In the genomic region with DNA sequence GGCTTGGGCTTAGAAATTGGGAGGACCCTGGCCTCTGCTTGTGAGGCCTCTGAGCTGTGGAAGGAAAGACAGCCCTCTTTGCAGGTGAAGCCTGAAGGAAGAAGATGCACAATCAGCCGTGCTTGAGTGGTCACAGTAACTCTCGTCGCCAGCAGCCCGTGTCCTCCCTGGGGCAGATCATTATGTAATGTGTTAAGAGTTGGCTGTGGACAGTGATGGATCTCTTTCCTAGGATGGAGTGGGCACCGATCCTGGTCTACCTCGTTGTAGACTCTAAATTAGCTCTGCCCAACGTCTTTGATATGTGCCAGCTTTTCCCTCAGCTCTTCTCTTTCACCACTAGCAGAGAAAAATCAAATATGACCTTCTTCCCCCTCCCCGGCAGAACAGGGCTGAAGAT, we compare ENCODE assay signal across 15 mouse cellular contexts. TPM values are rescaled to one million over a fixed set of nuclear protein-coding genes. Genes with fewer than 3 reads are reported as not detected.
DNase-seq lines count a peak whose midpoint lies in the region; ATAC-seq and TF ChIP-seq lines count a peak whose summit lies in the region.
"Had no signal": no experiment of that assay in that cellular context is flagged by ENCODE, and none has a peak within 500 bp of the region (broad histone marks: within the 10 kb centered on the region; RNA-seq: fewer than 3 reads in every experiment).

No protein-coding gene starts in this region.

- no peaks in the 10 kb centered on the region for H3K27me3 ChIP-seq in kidney, postnatal 0 days (ENCODE audit: insufficient read depth, low read length)
- H3K27me3 ChIP-seq: forebrain, embryonic 15.5 days; limb, embryonic 12.5 days had no signal

- ATAC-seq in kidney, postnatal 0 days (replicated peaks; ENCODE audit: low FRiP score, low read depth), result peak; percentile 42; the same call in 1 of the 2 replicates
- ATAC-seq: forebrain, embryonic 15.5 days; intestine, postnatal 0 days had no signal

- peaks cover 5% of the 10 kb centered on the region; the same call in 1 of the 2 replicates for H3K36me3 ChIP-seq in kidney, postnatal 0 days (ENCODE audit: insufficient read depth, low read length)
- H3K36me3 ChIP-seq: forebrain, embryonic 15.5 days; G1E had no signal

- H3K9ac ChIP-seq in kidney, postnatal 0 days (ENCODE audit: low read depth, low read length), result no peak overlapping the region
- H3K9ac ChIP-seq: forebrain, embryonic 15.5 days; limb, embryonic 12.5 days had no signal

- peak overlapping the region; percentile 98; the same call in 1 of the 2 replicates for H3K27ac ChIP-seq in brown adipose tissue, adult 24 weeks (replicated peaks; ENCODE audit: low read depth, low read length)
- H3K27ac ChIP-seq in kidney, postnatal 0 days, result no peak overlapping the region
- H3K27ac ChIP-seq: forebrain, embryonic 15.5 days; limb, embryonic 12.5 days had no signal

- H3K4me2 ChIP-seq in kidney, postnatal 0 days (ENCODE audit: low read length), result no peak overlapping the region
- H3K4me2 ChIP-seq: forebrain, embryonic 15.5 days; limb, embryonic 12.5 days had no signal

- 39% methylated on average over 8 of the region's 8 CpGs for WGBS in kidney, postnatal 0 days

- peak; percentile 92 for DNase-seq in heart, adult 11 months
- DNase-seq in heart, postnatal 4 days, result no peak
- peak; percentile 33 to 43 for DNase-seq in cerebellum, postnatal 36 days
- peak; percentile 52 for DNase-seq in kidney, postnatal 0 days (ENCODE audit: low spot score)
- no peak for DNase-seq in right cerebral cortex, postnatal 14 days
- DNase-seq in right cerebral cortex, postnatal 10 days (ENCODE audit: low spot score in 2 of 2), result no peak
- DNase-seq in right cerebral cortex, adult 2 months (ENCODE audit: low spot score in 2 of 2), result no peak
- DNase-seq: adrenal gland, postnatal 36 days; lung, adult 2 months; thymus, adult 2 months had no signal

- no peaks in the 10 kb centered on the region for H3K9me3 ChIP-seq in kidney, postnatal 0 days (replicated peaks; ENCODE audit: low read length)
- H3K9me3 ChIP-seq: forebrain, embryonic 15.5 days; limb, embryonic 12.5 days had no signal

- TF ChIP-seq CTCF in kidney, postnatal 0 days (IDR thresholded peaks at IDR 0.05; ENCODE audit: low read depth), result no peak

- no peak overlapping the region for H3K4me3 ChIP-seq in brown adipose tissue, adult 24 weeks (ENCODE audit: insufficient read depth, low read depth, low read length)
- no peak overlapping the region for H3K4me3 ChIP-seq in kidney, postnatal 0 days (replicated peaks; ENCODE audit: low read depth, low read length)
- H3K4me3 ChIP-seq: forebrain, embryonic 15.5 days; limb, embryonic 12.5 days had no signal

- H3K4me1 ChIP-seq in brown adipose tissue, adult 24 weeks (ENCODE audit: control insufficient read depth, insufficient read depth, insufficient read length, low read length), result peaks cover 22% of the 10 kb centered on the region
- peaks cover 2% of the 10 kb centered on the region for H3K4me1 ChIP-seq in kidney, postnatal 0 days (replicated peaks; ENCODE audit: insufficient read depth, low read length)
- H3K4me1 ChIP-seq: forebrain, embryonic 15.5 days had no signal

RNA-seq across cellular contexts. Expression of a gene that starts 20.7 kb away (rescaled TPM):
- total RNA-seq in heart, postnatal 4 days (2021), result 10 to 100 TPM; 30.7 to 31.0 TPM
- 12.7 TPM in 2 replicates for polyA plus RNA-seq in brown adipose tissue, adult 24 weeks (2012; ENCODE audit: insufficient read depth, insufficient read length, missing spikeins)
- polyA plus RNA-seq in kidney, postnatal 0 days (2015; fragmentation: Nextera tagmentation; extraction: Ambion mirVana), result 9.5 and 9.9 TPM in 2 replicates
- total RNA-seq: G1E had no signal
- polyA plus RNA-seq: G1E had no signal

Comparison
In these comparisons a context has a peak if more than half of its experiments do, and no peak if none do; other contexts are left out.
1. DNase-seq: peak in heart, adult 11 months (single experiment), cerebellum, postnatal 36 days (2 of 2) and kidney, postnatal 0 days (single experiment); none in heart, postnatal 4 days (single experiment), right cerebral cortex, postnatal 14 days (single experiment), right cerebral cortex, postnatal 10 days (0 of 2) and right cerebral cortex, adult 2 months (0 of 2).